In the genomic region with DNA sequence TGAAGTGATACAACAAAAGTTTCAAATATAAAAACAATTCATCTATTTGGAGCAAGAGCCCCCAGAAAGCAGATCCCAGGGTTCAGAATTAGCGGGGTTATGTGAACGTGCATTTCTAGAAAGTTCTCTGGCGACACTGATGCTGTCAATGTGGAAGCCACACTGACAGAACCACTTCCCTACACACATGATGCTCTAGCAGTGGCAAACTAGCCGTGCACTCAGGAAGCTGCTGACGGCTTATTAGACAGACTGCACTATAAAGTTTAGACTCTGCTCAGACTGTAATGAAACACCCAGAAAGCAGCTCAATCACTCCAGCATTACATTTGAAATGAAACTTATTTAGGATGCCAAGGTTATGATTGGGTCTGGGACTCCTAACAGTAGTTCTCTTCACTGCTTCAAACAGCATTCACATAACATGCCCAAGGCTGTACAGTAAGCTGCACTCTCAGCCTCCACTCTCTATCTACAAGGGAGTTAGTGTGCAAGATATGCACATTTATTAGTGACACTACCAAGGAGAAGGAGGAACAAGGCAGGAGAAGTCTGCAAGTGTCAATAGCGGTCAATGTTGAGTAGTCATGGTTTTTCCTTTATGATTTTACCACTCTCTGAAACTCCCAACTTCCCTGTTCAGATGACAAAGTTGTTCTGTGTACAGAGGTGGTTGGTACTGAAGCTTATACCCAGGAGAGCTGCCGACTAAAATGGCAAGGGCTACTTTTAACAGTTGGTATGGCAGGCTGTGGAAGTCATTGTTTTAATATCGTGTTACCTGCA, we compare ENCODE assay signal across 27 mouse cellular contexts.
DNase-seq lines count a peak whose midpoint lies in the region; ATAC-seq and TF ChIP-seq lines count a peak whose summit lies in the region.
"Had no signal": no experiment of that assay in that cellular context is flagged by ENCODE, and none has a peak within 500 bp of the region (broad histone marks: within the 10 kb centered on the region; RNA-seq: fewer than 3 reads in every experiment).

No protein-coding gene starts in this region.

- H3K4me1 ChIP-seq in liver, postnatal 0 days (ENCODE audit: insufficient read depth) = no peaks in the 10 kb centered on the region
- no peaks in the 10 kb centered on the region for H3K4me1 ChIP-seq in liver, embryonic 12.5 days
- no peaks in the 10 kb centered on the region for H3K4me1 ChIP-seq in intestine, postnatal 0 days (replicated peaks; ENCODE audit: control insufficient read depth, insufficient read depth, low read length)
- H3K4me1 ChIP-seq: embryonic facial prominence, embryonic 12.5 days; hindbrain, embryonic 13.5 days had no signal

- no peak for TF ChIP-seq EP300 in liver, postnatal 0 days (IDR thresholded peaks at IDR 0.05; ENCODE audit: low read depth)

- ATAC-seq in liver, postnatal 0 days = peak; percentile 27; the same call in 1 of the 2 replicates
- ATAC-seq in liver, embryonic 12.5 days = no peak
- peak; percentile 73 for ATAC-seq in common myeloid progenitor, adult 5-6 weeks (replicated peaks; ENCODE audit: low read depth, poor library complexity, severe bottlenecking)
- ATAC-seq in megakaryocyte progenitor cell, adult 5-6 weeks (replicated peaks; ENCODE audit: poor library complexity) = peak; percentile 74
- no peak for ATAC-seq in megakaryocyte-erythroid progenitor cell, adult 5-6 weeks (replicated peaks; ENCODE audit: low FRiP score, low TSS enrichment, poor library complexity, severe bottlenecking)
- no peak for ATAC-seq in intestine, postnatal 0 days
- ATAC-seq: forebrain, embryonic 14.5 days; forebrain, postnatal 0 days; hindbrain, embryonic 16.5 days; Patski had no signal

- H3K9me3 ChIP-seq in liver, postnatal 0 days (ENCODE audit: low read length) = no peaks in the 10 kb centered on the region
- H3K9me3 ChIP-seq in liver, embryonic 12.5 days (replicated peaks) = no peaks in the 10 kb centered on the region
- no peaks in the 10 kb centered on the region for H3K9me3 ChIP-seq in intestine, postnatal 0 days (ENCODE audit: control insufficient read depth)
- H3K9me3 ChIP-seq: embryonic facial prominence, embryonic 12.5 days; embryonic facial prominence, embryonic 15.5 days; hindbrain, embryonic 10.5 days; hindbrain, embryonic 13.5 days had no signal

- 39% methylated on average over 8 of the region's 8 CpGs for WGBS in liver, postnatal 0 days (ENCODE audit: insufficient replicate concordance)
- 44% methylated on average over 8 of the region's 8 CpGs for WGBS in liver, embryonic 12.5 days (ENCODE audit: insufficient replicate concordance)
- WGBS in macrophage (ENCODE audit: missing documents) = 6% methylated on average over 8 of the region's 8 CpGs
- 81% methylated on average over 8 of the region's 8 CpGs for WGBS in intestine, postnatal 0 days

- no peaks in the 10 kb centered on the region for H3K27me3 ChIP-seq in liver, postnatal 0 days (ENCODE audit: insufficient read depth, low read length)
- peaks cover 3% of the 10 kb centered on the region; the same call in 1 of the 2 replicates for H3K27me3 ChIP-seq in liver, embryonic 12.5 days (replicated peaks)
- no peaks in the 10 kb centered on the region for H3K27me3 ChIP-seq in intestine, postnatal 0 days (replicated peaks; ENCODE audit: control insufficient read depth, insufficient read depth, low read length)
- H3K27me3 ChIP-seq: CH12.LX; embryonic facial prominence, embryonic 12.5 days; embryonic facial prominence, embryonic 15.5 days; hindbrain, embryonic 13.5 days; Patski had no signal

- no peak for TF ChIP-seq CTCF in liver, postnatal 0 days (IDR thresholded peaks at IDR 0.05; ENCODE audit: low read depth)
- no peak for TF ChIP-seq CTCF in intestine, postnatal 0 days (IDR thresholded peaks at IDR 0.05; ENCODE audit: low read depth)

- no peaks in the 10 kb centered on the region for H3K79me2 ChIP-seq in macrophage (ENCODE audit: inconsistent target)

- no peak overlapping the region for H3K4me3 ChIP-seq in liver, postnatal 0 days (ENCODE audit: low read depth, low read length)
- H3K4me3 ChIP-seq in liver, embryonic 12.5 days = no peak overlapping the region
- no peak overlapping the region for H3K4me3 ChIP-seq in macrophage (ENCODE audit: inconsistent target)
- H3K4me3 ChIP-seq in intestine, postnatal 0 days (ENCODE audit: low read depth, low read length) = no peak overlapping the region
- H3K4me3 ChIP-seq: embryonic facial prominence, embryonic 12.5 days; embryonic facial prominence, embryonic 15.5 days; heart, adult 2 months; hindbrain, embryonic 10.5 days; hindbrain, embryonic 13.5 days had no signal

- no peak overlapping the region for H3K4me2 ChIP-seq in liver, postnatal 0 days (ENCODE audit: low read depth, low read length)
- H3K4me2 ChIP-seq in liver, embryonic 12.5 days = no peak overlapping the region
- H3K4me2 ChIP-seq in intestine, postnatal 0 days (replicated peaks; ENCODE audit: low read depth) = no peak overlapping the region
- H3K4me2 ChIP-seq: embryonic facial prominence, embryonic 12.5 days; embryonic facial prominence, embryonic 15.5 days; heart, embryonic 11.5 days; hindbrain, embryonic 13.5 days had no signal

- no peaks in the 10 kb centered on the region for H3K36me3 ChIP-seq in liver, postnatal 0 days (replicated peaks; ENCODE audit: insufficient read depth, low read length)
- no peaks in the 10 kb centered on the region for H3K36me3 ChIP-seq in liver, embryonic 12.5 days
- H3K36me3 ChIP-seq in macrophage (ENCODE audit: inconsistent target) = no peaks in the 10 kb centered on the region
- no peaks in the 10 kb centered on the region for H3K36me3 ChIP-seq in intestine, postnatal 0 days (ENCODE audit: control insufficient read depth, insufficient read depth)
- H3K36me3 ChIP-seq: embryonic facial prominence, embryonic 12.5 days; embryonic facial prominence, embryonic 15.5 days; G1E; hindbrain, embryonic 10.5 days; hindbrain, embryonic 13.5 days had no signal

- no peak overlapping the region for H3K27ac ChIP-seq in liver, postnatal 0 days (ENCODE audit: low read depth)
- H3K27ac ChIP-seq in liver, embryonic 12.5 days = no peak overlapping the region
- peak overlapping the region; percentile 27 for H3K27ac ChIP-seq in macrophage
- H3K27ac ChIP-seq in intestine, postnatal 0 days (ENCODE audit: low read depth, low read length) = no peak overlapping the region
- H3K27ac ChIP-seq: embryonic facial prominence, embryonic 12.5 days; embryonic facial prominence, embryonic 15.5 days; heart, adult 2 months; hindbrain, embryonic 10.5 days; hindbrain, embryonic 13.5 days had no signal

- no peak overlapping the region for H3K9ac ChIP-seq in liver, postnatal 0 days (replicated peaks)
- no peak overlapping the region for H3K9ac ChIP-seq in liver, embryonic 12.5 days
- no peak overlapping the region for H3K9ac ChIP-seq in intestine, postnatal 0 days (ENCODE audit: low read depth, low read length)
- H3K9ac ChIP-seq: embryonic facial prominence, embryonic 12.5 days; embryonic facial prominence, embryonic 15.5 days; forebrain, postnatal 0 days; hindbrain, embryonic 13.5 days had no signal

- no peak for DNase-seq in liver, postnatal 0 days
- DNase-seq in urinary bladder, postnatal 25 days (ENCODE audit: low spot score) = no peak
- DNase-seq: adrenal gland, postnatal 10 days; adrenal gland, postnatal 36 days; B cell, adult 2 months; cerebellum, adult 11-12 months; cerebellum, adult 8-10 months; cerebellum, postnatal 14 days; forebrain, postnatal 0 days; gastrocnemius, postnatal 25 days; heart, adult 2 months had no signal

Comparison
In these comparisons a context has a peak if more than half of its experiments do, and no peak if none do; other contexts are left out.
1. ATAC-seq: peak in liver, postnatal 0 days (single experiment), common myeloid progenitor, adult 5-6 weeks (single experiment) and megakaryocyte progenitor cell, adult 5-6 weeks (single experiment); none in liver, embryonic 12.5 days (single experiment), megakaryocyte-erythroid progenitor cell, adult 5-6 weeks (single experiment) and intestine, postnatal 0 days (single experiment).